Mouse (Mus musculus) MEL (cell line): Measurements from ENCODE around the gene Parp11. TPM values are rescaled to one million over a fixed set of nuclear protein-coding genes. Genes with fewer than 3 reads are reported as not detected.

Source experiments
- DNase-seq: peaks from one replicate; pipeline ENCODE4 v3.0.0; 2011; ENCODE audit warnings: low read depth, low spot score
- H3K27ac ChIP-seq: 2 replicates; pipeline ENCODE4 v1.5.1; 2012; ENCODE audit warnings: low read depth, mild to moderate bottlenecking, control low read depth, low read length, moderate library complexity; ENCODE audit not compliant: control insufficient read depth
- H3K27me3 ChIP-seq, 2 experiments: fragments of 150-350 bp in 1 of 2; sonication (generic) in 1 of 2; 2 replicates each; pipeline ENCODE4 v1.6.1; 2012; ENCODE audit warnings: low read length in 2 of 2, mild to moderate bottlenecking in 2 of 2, improper control_type of control experiment in 1 of 2, moderate library complexity in 1 of 2; ENCODE audit not compliant: insufficient read depth in 2 of 2, control insufficient read depth in 1 of 2
- H3K36me3 ChIP-seq, 2 experiments: 2 replicates each; pipeline ENCODE4 v1.6.1; 2012 to 2014; ENCODE audit warnings: low read length in 2 of 2, improper control_type of control experiment in 1 of 2, inconsistent platforms in 1 of 2, mild to moderate bottlenecking in 1 of 2; ENCODE audit not compliant: insufficient read depth in 2 of 2, control insufficient read depth in 1 of 2
- H3K4me1 ChIP-seq, 2 experiments: fragments of 150-350 bp in 1 of 2; sonication (generic) in 1 of 2; 2 replicates each; pipeline ENCODE4 v1.6.1; 2012; ENCODE audit warnings: low read length in 2 of 2, improper control_type of control experiment in 1 of 2, mild to moderate bottlenecking in 1 of 2; ENCODE audit not compliant: insufficient read depth in 2 of 2, control insufficient read depth in 1 of 2
- H3K4me3 ChIP-seq, 2 experiments: fragments of 150-350 bp in 1 of 2; sonication (generic) in 1 of 2; 2 replicates each; pipeline ENCODE4 v1.5.1; 2012; ENCODE audit warnings: low read depth in 2 of 2, low read length in 2 of 2, mild to moderate bottlenecking in 2 of 2, moderate library complexity in 2 of 2, control low read depth in 1 of 2, improper control_type of control experiment in 1 of 2; ENCODE audit not compliant: control insufficient read depth in 1 of 2, insufficient read depth in 1 of 2
- H3K79me2 ChIP-seq: 2 replicates; pipeline ENCODE4 v1.6.1; 2012; ENCODE audit warnings: mild to moderate bottlenecking, low read length, moderate library complexity; ENCODE audit not compliant: control insufficient read depth, poor library complexity, insufficient read depth
- H3K9ac ChIP-seq: 2 replicates; pipeline ENCODE4 v1.6.1; 2012; ENCODE audit warnings: low read depth, mild to moderate bottlenecking, control low read depth, low read length, moderate library complexity; ENCODE audit not compliant: control insufficient read depth, poor library complexity, severe bottlenecking
- H3K9me3 ChIP-seq: fragments of 150-350 bp; sonication (generic); replicated peaks from 2 replicates; pipeline ENCODE4 v1.6.1; 2012; ENCODE audit warnings: mild to moderate bottlenecking, low read length, improper control_type of control experiment, moderate library complexity; ENCODE audit not compliant: insufficient read depth
- CHD1 ChIP-seq: IDR thresholded peaks from 2 replicates; pipeline ENCODE4 v1.6.1; 2012; ENCODE audit warnings: low read depth, mild to moderate bottlenecking, inconsistent platforms, low read length, improper control_type of control experiment
- CHD2 ChIP-seq: IDR thresholded peaks from 2 replicates; pipeline ENCODE4 v1.6.1; 2011; ENCODE audit warnings: low read length, improper control_type of control experiment
- EP300 ChIP-seq, 2 experiments: IDR thresholded peaks; 2 replicates each; pipeline ENCODE4 v1.6.1; 2011; ENCODE audit warnings: improper control_type of control experiment in 2 of 2, low read length in 2 of 2, low read depth in 1 of 2, mild to moderate bottlenecking in 1 of 2
- GABPA ChIP-seq: IDR thresholded peaks from 2 replicates; pipeline ENCODE4 v1.6.1; 2012; ENCODE audit warnings: low read depth, mild to moderate bottlenecking, inconsistent platforms, low read length, improper control_type of control experiment, moderate library complexity
- HCFC1 ChIP-seq: IDR thresholded peaks from 2 replicates; pipeline ENCODE4 v1.6.1; 2012; ENCODE audit warnings: low read depth, mild to moderate bottlenecking, inconsistent platforms, low read length, improper control_type of control experiment, moderate library complexity
- JUND ChIP-seq: IDR thresholded peaks from 2 replicates; pipeline ENCODE4 v1.6.1; 2011; ENCODE audit warnings: low read depth, mild to moderate bottlenecking, improper control_type of control experiment, low read length
- MAFK ChIP-seq: IDR thresholded peaks from 2 replicates; pipeline ENCODE4 v1.6.1; 2011; ENCODE audit warnings: low read depth, mild to moderate bottlenecking, low read length, improper control_type of control experiment, borderline replicate concordance
- MAX ChIP-seq: IDR thresholded peaks from 2 replicates; pipeline ENCODE4 v1.6.1; 2011; ENCODE audit warnings: low read length, improper control_type of control experiment
- MXI1 ChIP-seq: IDR thresholded peaks from 2 replicates; pipeline ENCODE4 v1.6.1; 2011; ENCODE audit warnings: mild to moderate bottlenecking, low read depth, low read length, improper control_type of control experiment
- MYB ChIP-seq: IDR thresholded peaks from 2 replicates; pipeline ENCODE4 v1.6.1; 2011; ENCODE audit warnings: mild to moderate bottlenecking, low read depth, low read length, improper control_type of control experiment
- NRF1 ChIP-seq: IDR thresholded peaks from 2 replicates; pipeline ENCODE4 v1.6.1; 2014; ENCODE audit warnings: low read depth, mild to moderate bottlenecking, inconsistent platforms, low read length, improper control_type of control experiment, moderate library complexity; ENCODE audit not compliant: poor library complexity, insufficient read depth, severe bottlenecking
- POLR2AphosphoS2 ChIP-seq: IDR thresholded peaks from 2 replicates; pipeline ENCODE4 v1.6.1; 2011; ENCODE audit warnings: low read length, improper control_type of control experiment
- RAD21 ChIP-seq: IDR thresholded peaks from 2 replicates; pipeline ENCODE4 v1.6.1; 2011; ENCODE audit warnings: mild to moderate bottlenecking, low read depth, low read length, improper control_type of control experiment
- SMC3 ChIP-seq: IDR thresholded peaks from 2 replicates; pipeline ENCODE4 v1.6.1; 2011; ENCODE audit warnings: low read depth, low read length, improper control_type of control experiment
- TCF12 ChIP-seq: IDR thresholded peaks from 2 replicates; pipeline ENCODE4 v1.6.1; 2014; ENCODE audit warnings: low read depth, mild to moderate bottlenecking, inconsistent platforms, low read length, improper control_type of control experiment, moderate library complexity
- USF1 ChIP-seq: IDR thresholded peaks from 2 replicates; pipeline ENCODE4 v1.6.1; 2014; ENCODE audit warnings: low read depth, mild to moderate bottlenecking, inconsistent platforms, low read length, improper control_type of control experiment, moderate library complexity
- USF2 ChIP-seq, 2 experiments: IDR thresholded peaks; 2 replicates each; pipeline ENCODE4 v1.6.1; 2011 to 2012; ENCODE audit warnings: improper control_type of control experiment in 2 of 2, low read length in 2 of 2, borderline replicate concordance in 1 of 2, inconsistent platforms in 1 of 2, low read depth in 1 of 2, mild to moderate bottlenecking in 1 of 2; ENCODE audit not compliant: insufficient read depth in 1 of 2
- ZMIZ1 ChIP-seq: IDR thresholded peaks from 2 replicates; pipeline ENCODE4 v1.6.1; 2012; ENCODE audit warnings: low read depth, mild to moderate bottlenecking, inconsistent platforms, low read length, improper control_type of control experiment, moderate library complexity
- polyA plus RNA-seq, 2 experiments: library from polyadenylated mRNA; stranded (reverse) in 1 of 2; unstranded in 1 of 2; fragments of >175 nt in 1 of 2; fragments of >200 nt in 1 of 2; gene quantifications; 2 replicates each; pipeline versions ENCODE4 v1.2.1 to v1.2.4; 2012; ENCODE audit warnings: low replicate concordance in 2 of 2, low read depth in 1 of 2; ENCODE audit not compliant: insufficient read length in 2 of 2, insufficient read depth in 1 of 2, missing spikeins in 1 of 2
- total RNA-seq: library from RNA; depleted of rRNA; stranded (reverse); fragments of 300-350 nt; gene quantifications from 2 replicates; pipeline ENCODE4 v1.2.3, GENCODE M21; 2012

Parp11 gene
- total and polyA plus RNA-seq, 3 experiments = 5.9 to 8.2 TPM; not detected in 1

DNA sequence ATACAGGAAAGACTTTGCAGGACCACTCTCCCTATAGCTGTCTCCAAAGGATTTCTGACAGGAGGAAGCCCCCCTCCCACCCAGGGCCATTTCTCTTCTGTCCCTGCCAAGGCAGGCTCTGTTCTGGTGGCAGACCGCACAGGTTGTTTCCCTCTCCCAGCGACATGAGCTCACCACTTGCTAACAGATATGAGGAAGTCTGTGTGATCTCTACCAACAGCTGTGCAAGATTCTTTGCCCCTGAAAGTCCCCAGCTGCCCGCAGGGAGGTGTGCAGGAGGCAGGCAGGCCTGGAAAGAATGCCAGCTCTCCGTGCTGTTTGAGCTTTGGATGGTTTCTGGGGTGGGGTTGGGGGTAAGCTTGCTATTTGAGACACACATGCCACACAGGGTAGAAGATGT is 38.9 kb upstream of the Parp11 start:
- H3K27ac ChIP-seq = no peak overlapping the region
- H3K4me1 ChIP-seq = no peaks in the 10 kb centered on the region
- no peaks in the 10 kb centered on the region for H3K79me2 ChIP-seq
- no peaks in the 10 kb centered on the region for H3K36me3 ChIP-seq
- TF ChIP-seq MXI1 = no peak
- no peak for TF ChIP-seq HCFC1
- TF ChIP-seq RAD21 = no peak
- TF ChIP-seq CHD1 = no peak
- TF ChIP-seq USF1 = no peak
- TF ChIP-seq USF2 (IDR thresholded peaks at IDR 0.05; ENCODE audit: borderline replicate concordance in 1 of 2, insufficient read depth in 1 of 2, low read depth in 1 of 2, low read length in 2 of 2) = no peak
- no peak for TF ChIP-seq MAX
- no peak for TF ChIP-seq MAFK
- TF ChIP-seq GABPA = no peak
- TF ChIP-seq SMC3 = no peak
- TF ChIP-seq JUND = no peak
- TF ChIP-seq ZMIZ1 = no peak
- TF ChIP-seq NRF1 = no peak
- H3K27me3 ChIP-seq = peaks cover 0 to 3% of the 10 kb centered on the region in 2 experiments; a peak in 2 of 4 replicates
- no peak overlapping the region for H3K4me3 ChIP-seq
- no peaks in the 10 kb centered on the region for H3K9me3 ChIP-seq
- DNase-seq = no peak
- H3K9ac ChIP-seq = no peak overlapping the region

DNA sequence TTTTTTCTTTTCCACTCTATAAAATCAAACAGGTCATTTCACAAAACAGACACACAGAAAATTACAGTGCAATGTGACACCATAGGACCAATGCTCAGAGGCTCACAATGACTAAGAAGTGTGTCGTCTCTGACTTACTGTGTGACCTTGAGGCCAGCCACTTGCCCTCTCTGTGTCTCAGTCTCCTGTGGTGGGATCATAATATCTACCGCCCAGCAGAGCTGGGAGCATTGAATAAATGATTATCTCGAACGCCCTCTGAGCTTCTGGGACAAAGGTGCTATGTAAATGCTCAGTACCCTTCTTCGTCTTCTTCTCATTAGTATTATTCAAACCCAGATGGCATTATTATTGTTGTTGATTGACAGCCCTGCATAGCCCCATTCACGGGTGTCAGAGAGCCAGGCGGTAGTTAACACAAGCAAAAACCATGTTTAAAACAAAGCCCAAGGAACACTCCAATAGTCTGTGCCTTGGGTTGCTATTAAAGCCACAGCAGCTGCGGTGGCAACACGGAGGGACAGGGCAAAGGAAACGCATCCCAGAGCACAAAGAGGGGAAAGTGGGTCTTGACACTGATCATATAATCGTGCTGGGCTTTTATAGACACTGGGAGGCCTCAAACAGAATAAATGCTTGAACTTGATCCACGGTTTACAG is 29.0 kb upstream of the Parp11 start:
- Histone ChIP-seq H3K9me3 (no peaks in the 10 kb centered on the region), H3K4me3 (no peak overlapping the region), H3K27ac (no peak overlapping the region), H3K9ac (no peak overlapping the region), H3K27me3 (peaks cover 0 to 4% of the 10 kb centered on the region in 2 experiments; a peak in 1 of 4 replicates), H3K4me1 (no peaks in the 10 kb centered on the region), H3K79me2 (no peaks in the 10 kb centered on the region), H3K36me3 (no peaks in the 10 kb centered on the region)
- DNase-seq = no peak
- TF ChIP-seq MYB (no peak), CHD2 (no peak), MAFK (no peak), POLR2AphosphoS2 (no peak), EP300 (IDR thresholded peaks at IDR 0.05; ENCODE audit: low read depth in 1 of 2, low read length in 2 of 2) (no peak), TCF12 (no peak), CHD1 (no peak)
